Mouse (Mus musculus) neutrophil, adult 65 days (primary cell): ENCODE results near the gene Ccdc167. TPM values are rescaled to one million over a fixed set of nuclear protein-coding genes. Genes with fewer than 3 reads are reported as not detected.

ENCODE experiments used
- total RNA-seq: library from RNA; stranded (reverse); gene quantifications from 2 replicates; pipeline ENCODE4 v1.2.4, GENCODE M21; 2023

Ccdc167 gene
- total RNA-seq = 9.1 and 15.0 TPM in 2 replicates

DNA sequence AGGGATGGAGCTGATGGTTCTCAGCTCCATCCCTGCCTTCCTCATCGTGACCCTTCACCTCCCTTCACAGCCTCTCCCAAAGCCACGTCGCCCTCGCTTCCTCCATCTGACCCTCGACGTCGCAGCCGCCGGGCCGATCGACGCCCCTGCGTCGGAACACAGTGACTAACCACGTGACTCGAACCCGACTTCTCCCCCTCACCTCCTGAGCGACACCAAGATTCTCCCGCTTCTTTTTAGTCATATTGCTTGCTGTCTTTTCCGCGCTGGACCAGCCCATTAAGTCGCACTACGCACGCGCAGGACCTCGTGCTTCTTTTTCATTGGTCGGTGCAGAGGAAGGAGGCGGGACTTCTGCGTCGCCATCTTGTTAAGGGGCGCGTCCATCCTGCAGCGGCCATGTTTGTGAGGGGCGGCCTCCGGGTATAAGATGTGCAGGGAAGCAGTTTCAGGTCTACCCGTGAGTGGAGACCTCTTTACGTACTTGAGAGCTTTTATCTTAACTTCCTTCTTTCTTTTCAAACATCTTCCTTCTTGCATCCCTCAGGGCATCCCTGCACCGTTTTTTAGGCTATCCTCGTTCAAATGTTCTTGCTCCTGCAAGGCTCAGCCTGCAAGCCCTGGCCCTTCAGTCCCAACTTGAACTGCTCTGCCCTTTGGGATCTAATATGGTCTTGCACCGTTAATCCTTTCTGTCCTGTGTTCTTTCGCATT, at the start of gene Ccdc167:
Ccdc167 (minus strand) TSS at position 313 of the 714 bp plus-strand sequence.

DNA sequence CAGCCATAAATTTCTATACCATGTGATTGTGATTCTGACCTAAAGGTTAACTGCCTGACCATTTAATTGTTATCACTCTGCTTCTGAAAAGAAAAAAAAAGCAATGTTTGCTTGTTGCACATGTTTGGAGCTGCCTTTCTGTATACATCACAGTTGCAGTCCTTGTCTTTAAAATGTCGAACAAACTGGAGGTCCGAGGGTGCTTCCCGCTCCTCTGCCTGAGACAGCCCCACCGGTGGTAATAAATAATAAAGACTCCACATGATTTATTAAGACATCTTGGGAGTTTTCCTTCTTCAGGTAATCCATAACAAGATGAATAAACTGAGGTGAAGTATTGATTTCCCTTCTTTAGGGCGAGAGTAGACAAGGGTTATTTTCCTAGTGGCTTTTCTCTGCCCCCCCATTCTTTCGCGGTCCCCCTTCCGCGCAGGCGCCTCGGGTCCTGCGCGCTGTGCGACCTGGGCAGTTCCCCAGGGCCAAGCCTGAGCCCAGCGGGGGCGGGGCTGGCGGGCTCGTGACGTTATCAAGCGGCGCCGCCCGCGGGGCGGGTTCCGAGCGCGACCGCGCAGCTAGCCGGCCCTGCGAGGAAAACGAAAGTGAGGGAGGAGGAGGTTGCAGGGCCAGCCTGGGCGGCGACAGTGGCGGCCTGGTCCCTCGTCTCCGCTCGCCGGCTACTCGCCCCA, 56.6 kb downstream of the Ccdc167 start, which contains the start of gene Cmtr1:
Cmtr1 (plus strand) TSS at position 520 of the 686 bp plus-strand sequence.

Other genes with a start within 250 kb of the Ccdc167 start
- 666 and 694 TPM in 2 replicates for gene Pim1, start 226.3 kb downstream of the Ccdc167 start, total RNA-seq
- not detected in 2 replicates for gene Gm17657, start 167.4 kb downstream of the Ccdc167 start, total RNA-seq
- 12.8 and 13.5 TPM in 2 replicates for gene Tbc1d22b, start 167.3 kb downstream of the Ccdc167 start, total RNA-seq
- gene Tmem217, start 164.7 kb downstream of the Ccdc167 start, total RNA-seq = not detected in 2 replicates
- 42.3 and 53.0 TPM in 2 replicates for gene Rnf8, start 102.3 kb downstream of the Ccdc167 start, total RNA-seq
- gene Gm28043, start 102.2 kb downstream of the Ccdc167 start, total RNA-seq = 9.9 and 14.1 TPM in 2 replicates
- 260 and 305 TPM in 2 replicates for gene Cmtr1, start 56.4 kb downstream of the Ccdc167 start, total RNA-seq